Mouse (Mus musculus) urinary bladder, postnatal 25 days (tissue): ENCODE measurements around the gene Fgd3.
A peak's percentile ranks its signal among the peaks of the same experiment; 100 is the strongest.

ENCODE experiments used
- DNase-seq: peaks from one replicate; pipeline ENCODE4 v3.0.0; 2022; ENCODE audit warnings: low spot score

Gene Fgd3

DNA sequence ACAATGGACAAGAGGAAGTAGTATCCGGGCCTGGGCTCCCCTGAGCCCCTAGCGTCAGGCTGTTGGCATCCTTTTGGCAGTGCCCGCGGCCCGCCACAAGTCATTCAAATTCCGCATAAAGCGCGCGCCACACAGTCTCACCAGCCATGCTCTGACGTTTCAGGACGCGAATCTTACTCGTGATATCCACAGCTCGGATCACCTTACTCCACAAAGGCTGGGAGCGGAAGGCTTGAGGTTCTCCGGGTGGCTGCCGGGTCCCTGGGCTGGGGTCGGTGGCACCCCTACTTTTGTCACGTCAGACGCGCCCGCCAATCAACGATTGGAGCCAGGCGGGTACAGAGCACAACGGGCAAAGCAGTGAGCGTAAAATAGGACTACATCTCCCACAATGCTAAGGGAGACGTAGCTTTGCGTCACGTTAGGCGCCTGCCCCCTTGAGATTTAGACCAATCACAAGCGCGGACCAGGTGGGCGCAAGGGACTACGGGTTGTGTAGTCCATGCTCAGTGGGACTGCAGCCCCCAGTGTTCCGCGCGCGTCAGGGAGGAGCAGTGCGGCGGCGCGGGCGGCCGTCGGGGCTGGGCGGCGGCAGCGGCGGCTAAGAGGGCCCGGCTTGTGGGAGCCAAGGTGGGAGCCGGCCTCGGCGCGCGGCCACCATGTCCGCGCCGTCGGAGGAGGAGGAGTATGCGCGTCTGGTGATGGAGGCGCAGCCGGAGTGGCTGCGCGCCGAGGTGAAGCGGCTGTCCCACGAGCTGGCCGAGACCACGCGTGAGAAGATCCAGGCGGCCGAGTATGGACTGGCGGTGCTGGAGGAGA is 21.1 kb upstream of the Fgd3 start, which contains the start of gene Bicd2:
Gene Bicd2 (plus strand): TSS at position 574 of the 819 bp plus-strand sequence.
- DNase-seq: peak; percentile 83

DNA sequence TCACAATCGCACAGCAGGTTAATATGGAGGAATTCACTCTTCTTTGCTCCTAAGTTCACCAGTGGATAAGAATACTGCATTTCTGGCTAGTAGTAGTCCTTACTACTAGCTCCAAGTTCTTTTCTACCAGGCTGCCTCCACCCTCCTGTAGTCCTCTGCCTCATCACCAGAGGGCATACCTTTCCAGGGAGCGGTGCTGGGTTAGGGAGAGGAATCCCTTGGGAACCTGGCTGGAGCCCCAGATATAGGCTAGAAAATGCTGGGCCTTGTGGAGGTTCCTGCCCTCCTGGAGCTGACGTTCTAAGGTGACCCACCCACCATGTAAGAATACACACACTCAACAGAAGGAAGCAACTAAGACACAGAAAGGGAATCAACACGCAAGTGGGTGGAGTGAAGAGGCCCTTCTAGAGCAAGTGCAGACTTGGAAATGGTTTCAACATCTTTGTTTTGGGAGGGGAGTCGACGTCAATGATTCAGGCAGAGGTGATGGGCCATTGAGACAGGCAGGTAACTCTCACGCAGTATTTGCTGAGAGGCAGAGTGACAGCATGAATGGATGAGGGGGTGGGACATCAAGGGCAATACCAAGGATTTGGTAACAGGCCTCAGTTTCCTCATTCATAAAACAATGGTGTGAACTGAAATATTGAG is 18.9 kb upstream of the Fgd3 start:
- no peak for DNase-seq

DNA sequence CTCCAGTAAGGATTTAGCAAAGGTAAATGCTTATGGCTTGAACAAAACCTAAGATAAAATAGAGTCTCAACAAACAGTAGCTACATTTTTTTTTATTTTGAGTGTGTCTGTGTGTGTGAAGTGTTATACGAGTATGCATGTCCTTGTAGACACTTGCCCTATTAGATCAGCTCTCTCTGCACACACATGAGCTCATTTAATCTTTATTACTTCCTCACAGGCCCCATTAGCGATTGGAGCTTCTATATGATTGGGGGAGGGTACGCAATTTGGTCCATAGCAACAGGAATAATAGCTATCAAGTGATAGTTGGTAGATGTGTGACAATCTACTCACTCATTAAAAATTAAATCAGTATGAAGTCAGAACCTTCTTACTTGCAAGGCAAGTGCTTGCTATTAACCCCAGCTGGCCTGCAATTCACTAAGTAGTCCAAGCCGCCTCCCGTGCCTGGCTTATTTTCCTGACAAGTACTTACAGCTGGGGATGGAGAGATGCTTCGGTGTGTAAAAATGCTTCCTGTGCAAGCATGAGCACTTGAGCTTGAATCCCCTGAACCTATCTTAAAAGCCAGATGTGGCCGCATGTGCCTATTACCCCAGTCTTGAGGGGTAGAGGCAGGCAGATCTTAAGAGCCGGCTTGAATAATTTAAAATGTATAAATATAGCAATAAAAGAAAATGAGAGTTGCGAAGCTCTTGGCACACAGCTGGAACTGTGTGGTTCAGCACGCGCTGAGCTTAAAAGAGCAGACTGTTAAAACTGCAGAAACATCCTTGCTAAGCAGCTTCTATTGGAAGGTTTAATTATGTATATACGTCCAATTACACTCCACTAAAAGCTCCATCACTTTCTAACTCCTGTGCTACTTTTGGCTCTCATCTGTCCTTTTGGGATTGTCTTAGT is 15.2 kb upstream of the Fgd3 start:
- DNase-seq: no peak

DNA sequence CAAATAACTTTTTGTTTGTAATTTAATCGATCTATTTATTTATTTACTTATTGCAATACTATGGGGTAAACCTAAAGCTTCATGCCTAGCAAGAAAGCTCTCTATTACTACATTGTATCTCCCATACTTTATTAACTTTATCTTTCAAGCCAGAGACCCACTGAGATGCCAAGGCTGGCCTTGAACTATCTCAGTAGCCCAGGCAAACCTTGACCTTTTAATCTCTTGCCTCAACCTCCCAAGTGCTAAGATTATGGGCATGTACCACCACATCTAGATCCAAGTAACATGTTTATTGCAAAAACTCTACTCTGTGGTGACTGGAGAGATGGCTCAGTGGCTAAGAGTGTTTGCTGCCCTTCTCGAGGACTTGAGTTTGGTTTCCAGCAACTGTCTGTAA is 13.1 kb upstream of the Fgd3 start:
- no peak for DNase-seq

DNA sequence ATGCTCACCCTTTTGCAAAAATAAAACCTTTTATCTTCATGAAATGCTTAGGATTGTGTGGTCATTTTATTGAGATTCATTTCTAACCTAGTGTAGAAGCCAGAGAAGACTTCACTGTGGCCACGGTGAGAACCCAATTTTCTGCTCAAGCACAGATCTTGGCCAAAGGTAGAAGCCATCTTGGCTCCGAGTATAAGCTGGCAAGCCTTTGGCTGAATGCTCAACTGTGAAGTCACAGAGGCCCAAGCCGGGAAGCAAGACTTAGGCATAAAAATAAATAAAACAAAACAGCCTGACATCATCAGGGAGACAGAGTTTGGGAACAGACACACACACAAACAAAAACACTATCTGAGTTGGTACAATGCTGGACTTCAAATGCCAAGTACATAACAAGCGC is 8.0 kb upstream of the Fgd3 start:
- no peak for DNase-seq

DNA sequence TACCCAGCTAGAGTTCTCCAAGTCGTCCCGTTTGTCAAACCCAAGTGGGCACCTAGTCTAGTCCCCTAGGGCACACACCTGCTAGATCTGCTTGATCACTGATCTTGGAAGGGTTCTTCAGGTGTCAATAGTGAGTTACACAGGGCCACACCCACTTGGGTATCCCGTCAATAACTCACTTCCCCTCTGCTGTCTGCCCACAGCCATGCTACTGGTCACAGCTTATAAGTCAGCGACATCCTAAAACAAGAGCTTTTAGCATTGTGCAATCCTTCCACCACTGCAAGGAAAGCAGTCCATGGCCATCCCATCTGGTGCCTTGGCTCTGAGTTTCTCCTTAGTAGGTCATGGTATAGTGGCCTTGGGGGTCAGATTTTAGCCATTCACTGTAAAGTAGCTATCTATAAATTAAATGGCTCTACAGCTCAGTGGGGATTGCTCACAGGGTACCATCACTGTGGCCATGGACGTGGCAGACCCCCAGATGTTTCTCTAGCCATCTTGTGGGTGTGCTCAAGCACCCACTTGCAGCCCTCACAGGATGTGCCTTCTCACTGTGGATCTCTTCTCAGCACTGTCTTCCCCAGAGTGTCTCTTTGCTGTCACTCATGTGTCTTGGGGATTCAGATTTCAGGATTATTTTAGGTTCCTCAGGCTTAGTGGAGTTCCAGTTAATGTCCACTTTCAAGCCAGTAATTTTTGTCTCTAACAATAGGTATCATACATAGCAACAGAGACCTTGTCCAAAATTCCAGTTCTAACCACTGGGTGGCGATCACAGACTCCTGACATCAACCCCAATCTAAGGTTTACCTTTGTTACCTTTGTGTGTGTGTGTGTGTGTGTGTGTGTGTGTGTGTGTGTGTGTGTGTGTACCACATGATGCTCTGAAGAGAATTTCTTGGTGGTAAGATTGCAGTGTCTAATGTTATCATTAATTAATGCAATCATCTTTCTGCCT is 6.4 kb upstream of the Fgd3 start:
- peak; percentile 53 for DNase-seq

DNA sequence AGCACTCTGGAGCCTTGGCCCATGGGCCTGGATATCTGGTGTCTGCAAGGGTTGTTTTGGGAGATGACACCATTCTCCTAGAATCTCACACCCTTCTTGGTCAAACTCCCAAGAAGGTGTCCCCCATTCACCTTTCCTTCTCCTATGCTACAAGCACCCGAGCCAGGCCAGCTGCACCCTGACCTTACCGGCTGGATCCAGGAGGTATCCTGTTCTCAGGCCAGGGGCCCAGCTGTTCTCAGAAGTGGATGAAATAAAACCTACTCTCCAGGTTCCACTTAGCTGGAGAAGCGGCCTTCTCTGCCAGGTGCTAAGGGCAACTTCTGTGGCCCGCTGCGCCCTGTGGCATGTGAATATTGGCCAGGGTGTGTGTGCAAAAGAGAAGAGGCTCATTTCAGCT is 4.8 kb upstream of the Fgd3 start:
- no peak for DNase-seq

DNA sequence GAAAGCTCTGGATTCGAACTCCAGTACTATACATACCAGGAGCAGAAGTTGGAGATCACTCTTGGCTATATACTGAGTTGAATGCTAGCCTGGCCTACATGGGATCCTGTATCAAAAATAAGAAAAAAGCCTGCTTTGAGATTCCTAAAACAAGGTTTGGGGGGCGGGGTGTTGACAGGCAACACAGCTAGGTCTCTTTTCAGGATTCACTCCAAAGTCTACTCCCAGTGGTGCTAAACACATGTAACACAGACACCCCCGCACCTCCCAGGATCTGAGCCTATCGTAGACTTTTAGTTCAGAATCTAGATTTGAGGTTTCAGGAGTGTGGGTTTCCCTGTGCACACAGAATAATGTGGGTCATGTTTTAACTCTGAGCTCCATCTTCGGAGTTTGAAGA is 2.6 kb upstream of the Fgd3 start:
- DNase-seq: no peak

DNA sequence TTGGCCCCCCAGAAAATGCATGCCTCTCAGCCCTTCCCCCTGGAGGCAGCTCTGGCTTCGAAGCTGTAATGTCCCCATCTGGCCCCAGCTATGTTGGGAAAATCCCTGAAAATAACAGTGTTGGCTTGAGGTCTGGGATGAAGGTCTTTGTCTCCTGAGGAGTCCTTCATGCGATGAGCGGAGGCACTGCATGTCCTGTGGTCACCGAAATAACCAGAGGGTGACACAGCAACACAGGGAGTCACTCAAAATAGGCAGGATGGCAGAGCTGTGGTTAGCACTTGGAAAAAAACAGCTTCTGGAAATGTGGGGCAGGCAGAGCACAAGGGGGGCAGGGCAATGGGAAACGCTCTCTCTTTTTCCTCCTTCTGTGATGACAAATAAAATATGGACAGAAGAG is 2.1 kb upstream of the Fgd3 start:
- DNase-seq: no peak

DNA sequence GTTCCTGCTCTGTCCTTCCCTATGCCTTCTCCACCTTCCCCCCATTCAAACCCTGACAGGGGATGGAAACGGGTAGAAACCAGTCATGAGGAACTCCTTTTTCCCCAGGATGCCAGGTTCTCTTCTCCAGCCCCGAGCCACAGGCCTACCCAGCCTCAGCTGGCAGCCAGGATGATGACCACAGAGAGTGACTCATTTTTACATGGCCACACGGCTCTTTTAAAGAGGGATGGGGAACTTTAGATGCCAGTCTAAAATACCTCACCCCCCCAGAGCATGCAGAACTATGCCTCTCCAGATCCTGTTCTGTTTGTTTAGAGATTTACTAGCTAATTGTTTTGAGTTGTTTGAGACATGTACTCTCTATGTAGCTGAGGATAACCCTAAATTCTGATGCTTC is 1.3 kb upstream of the Fgd3 start:
- DNase-seq: no peak

DNA sequence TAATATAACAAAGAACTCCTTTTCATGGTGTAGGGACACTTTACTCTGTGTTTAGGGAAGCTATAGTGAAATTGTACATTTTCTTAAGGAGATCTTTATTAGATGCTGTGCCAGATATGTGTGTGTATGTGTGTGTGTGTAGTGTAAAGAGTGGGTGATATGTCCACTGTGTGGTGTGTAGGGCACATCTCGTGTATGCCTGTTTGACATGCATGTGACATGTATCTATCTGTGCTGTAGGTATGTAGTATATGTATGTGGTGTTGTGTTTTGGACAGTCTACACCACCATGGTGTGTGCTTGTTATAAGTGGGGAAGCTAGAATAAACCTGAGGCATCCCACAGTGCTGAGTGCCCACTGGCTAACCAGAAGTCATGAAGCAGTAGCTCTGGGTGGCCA is 403 bp upstream of the Fgd3 start:
- DNase-seq: no peak

DNA sequence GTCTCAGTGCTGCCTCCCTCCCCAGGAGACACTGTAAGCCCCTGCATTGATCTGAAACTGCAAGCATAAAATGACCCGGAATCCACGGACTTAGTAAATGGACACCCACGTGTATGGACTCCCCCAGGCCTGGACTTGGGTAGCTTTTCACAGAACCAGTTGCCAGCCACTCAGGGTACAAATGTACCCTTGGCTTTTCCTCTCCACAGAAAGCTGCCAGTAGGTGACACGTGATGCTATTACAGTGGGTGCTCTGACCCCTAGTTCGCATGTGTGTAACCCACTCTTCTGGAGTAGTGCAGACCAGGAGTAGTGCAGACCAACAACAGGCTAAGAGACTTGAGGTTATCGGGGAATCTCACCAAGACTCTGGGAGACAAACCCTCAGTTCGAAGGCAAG is 2.2 kb downstream of the Fgd3 start:
- DNase-seq: no peak

DNA sequence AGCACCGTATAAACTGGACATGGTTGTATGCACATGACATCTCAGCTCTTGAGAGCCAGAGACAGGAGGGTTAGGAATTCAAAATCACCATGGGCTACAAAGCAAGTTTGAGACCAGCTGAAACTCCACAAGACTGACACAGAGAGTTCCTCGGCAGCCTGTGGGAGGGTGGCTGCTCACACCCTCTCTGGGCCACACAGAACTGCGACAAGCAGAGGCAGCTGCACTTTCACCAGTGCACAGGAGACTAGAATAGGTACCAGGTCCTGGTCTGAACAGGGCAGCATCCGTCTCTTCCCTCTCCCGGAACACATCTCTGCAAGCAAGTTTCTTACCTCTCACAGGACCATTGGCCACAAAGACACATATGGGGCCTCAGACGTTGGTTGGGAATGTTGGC is 2.6 kb downstream of the Fgd3 start:
- DNase-seq: no peak

DNA sequence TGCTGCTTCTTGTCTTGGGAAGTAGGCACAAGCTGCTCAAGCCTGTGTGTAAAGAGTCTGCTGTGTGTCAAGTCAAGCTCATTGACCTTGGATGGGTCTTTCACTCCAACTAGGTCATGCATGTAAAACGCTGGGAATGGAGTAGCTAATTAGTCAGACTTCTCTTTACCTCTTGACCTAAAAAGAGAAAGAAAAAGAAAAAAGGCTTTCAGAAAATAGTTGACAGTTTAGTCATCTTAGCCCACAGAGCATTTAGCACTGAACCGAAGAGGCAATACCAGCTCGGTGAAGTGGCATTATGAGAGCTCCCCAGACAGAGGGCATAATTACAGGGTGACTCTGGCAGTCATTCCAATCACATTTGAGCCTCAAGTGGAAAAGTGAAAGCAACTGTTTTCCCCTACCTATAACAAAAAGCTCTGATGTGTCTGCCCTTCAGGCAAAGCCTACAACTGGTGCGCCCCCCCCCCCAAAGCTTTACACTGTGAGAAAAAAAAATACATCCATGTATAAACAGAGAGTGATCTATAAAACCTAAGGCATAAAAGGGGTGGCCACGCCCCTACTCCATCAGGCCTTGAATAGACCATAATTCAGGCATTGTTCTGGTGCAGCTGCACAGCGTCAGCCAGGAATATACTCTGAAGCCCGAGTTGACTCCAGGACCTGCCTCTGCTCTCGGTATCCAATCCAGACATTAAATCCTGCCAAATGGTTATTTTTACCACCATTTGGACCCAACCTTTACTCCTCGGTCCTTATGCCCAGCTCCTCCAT is 3.5 kb downstream of the Fgd3 start:
- no peak for DNase-seq

DNA sequence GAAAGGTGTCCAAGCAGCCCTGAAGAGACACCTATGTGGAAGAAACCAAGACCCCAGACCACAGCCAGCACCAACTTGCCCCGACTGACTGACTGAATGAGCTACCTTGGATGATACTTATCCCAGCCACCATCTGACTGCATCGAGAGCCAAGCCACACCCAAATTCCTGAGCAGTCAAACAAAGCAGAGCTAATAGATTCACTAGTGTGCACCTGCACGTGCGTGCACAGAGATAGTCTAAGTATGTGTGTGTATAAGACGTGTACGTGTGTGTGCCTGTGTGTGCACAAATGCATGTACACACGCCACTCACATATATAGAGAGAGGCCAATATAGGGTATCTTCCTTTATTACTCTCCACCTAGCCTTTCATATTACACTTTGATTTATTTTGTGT is 8.5 kb downstream of the Fgd3 start:
- no peak for DNase-seq

DNA sequence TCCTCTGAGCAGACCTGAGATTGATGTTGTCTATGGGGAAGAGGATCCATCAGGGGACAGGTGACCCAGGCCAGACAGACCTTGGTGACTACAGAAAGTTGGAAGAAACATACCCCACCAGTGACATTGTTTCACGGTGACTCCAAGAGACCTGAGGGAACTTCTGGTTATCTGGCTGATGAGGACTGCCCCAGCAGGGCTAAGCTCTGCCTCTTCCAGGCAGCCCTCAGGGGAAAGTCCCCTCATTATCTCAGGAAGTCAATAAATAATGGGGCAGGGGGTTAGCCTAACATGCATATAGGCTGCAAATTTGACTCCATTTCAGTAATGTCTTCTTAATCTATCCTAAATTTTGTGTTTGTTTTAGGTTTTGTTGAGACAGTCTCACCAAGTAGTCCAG is 10.6 kb downstream of the Fgd3 start:
- DNase-seq: no peak

DNA sequence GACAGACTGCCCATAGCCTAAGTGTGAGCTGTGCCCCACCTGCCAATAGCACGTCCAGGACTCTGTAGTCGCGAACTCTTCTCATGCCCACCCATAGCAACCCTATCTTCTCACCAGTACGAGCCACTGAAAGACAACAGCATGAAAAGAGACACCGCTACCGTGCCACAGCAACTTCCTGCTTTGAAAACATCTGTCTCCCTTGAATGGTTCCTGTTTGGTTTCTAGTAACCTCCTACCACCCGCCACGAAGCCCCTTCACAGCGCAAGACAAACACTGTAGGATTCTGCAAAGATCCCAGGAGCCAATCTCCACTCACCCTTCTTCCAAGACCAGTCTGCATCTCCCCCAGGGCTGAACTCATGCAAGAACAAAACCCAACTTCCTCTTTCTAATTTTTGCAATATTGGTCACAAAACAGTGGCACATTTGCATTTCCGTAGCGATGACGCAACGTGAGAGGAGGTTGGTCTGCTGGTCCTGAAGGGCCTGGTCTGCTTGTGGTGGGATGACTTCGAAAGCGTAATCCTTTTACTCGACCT is 11.2 kb downstream of the Fgd3 start:
- DNase-seq: no peak

DNA sequence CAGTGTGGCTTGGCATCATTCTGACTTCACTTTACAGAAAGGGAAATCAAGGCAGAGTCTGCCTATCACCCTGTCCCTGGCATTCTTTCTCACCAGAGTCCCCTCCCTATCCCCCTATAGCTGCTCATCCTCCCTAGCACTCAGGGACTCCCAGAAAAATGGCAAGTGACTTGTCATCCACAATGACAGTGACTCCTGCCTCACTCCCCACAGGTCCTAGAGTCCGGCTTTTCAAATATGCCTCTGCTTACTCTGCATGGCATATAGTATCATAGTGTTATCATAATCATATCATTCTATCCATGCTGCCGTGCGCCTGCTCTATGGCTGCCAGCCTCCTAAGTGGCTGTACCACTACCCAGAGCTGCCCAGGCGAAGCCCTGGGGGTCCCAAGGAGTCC is 11.9 kb downstream of the Fgd3 start:
- no peak for DNase-seq

DNA sequence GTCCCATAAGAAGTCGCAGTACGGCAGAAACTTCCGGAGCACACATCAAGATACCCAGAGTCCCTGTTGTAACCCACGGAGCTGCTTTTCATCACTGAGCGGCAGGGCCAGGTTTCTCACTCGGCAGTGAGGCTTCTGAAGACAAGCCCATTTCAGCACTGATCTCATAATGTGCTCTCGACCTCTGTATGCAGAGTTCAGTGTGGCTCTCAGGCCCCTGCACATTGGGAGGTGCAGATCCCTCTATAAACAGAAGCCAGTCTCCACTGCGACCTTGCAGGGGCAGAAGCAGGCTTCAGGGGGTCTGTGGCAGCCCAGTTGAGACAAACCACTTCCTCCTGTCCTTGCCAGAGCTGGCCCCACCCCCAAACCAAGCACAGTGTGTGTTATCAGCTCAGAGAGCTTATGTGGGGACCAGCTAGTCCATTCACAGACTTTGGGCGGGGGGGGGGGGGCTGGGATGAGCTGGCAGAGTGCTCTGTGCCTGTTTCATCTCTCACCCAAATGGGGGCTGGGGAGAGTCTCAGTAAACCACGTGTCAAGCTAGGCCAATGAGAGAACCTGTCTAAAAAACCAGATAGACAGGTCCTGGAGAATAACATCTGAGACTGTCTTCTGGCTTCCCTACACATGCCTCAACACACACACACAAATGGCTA is 12.7 kb downstream of the Fgd3 start:
- peak; percentile 46 for DNase-seq

DNA sequence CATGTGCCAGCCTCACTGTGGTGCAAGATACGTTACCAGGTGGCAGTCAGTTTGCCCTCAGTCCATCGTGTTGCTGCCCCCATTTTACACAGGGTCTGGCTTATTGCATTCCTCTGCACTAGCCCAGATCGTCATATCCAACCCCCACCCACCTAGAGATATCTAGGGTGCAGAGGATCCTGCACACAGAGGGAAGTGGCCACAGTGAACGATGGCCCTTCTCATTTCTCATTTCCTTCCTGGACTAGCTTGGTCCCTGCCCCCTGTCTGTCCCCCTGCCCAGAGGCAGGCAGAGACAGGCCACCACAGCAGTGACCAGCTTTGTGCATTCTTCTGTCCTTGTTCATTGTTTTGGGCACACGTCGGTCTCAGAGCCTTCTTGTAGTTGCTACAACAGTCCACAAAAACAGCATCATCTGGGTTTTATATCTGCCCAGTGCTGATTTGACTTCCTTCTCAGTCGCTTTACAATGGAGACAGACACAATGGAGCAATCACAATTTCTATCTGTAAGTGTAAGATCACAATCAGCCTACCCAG is 13.3 kb downstream of the Fgd3 start:
- no peak for DNase-seq
